Mouse (Mus musculus) ES-Bruce4 (cell line): ENCODE measurements around the gene Dnah17. TPM values are rescaled to one million over a fixed set of nuclear protein-coding genes. Genes with fewer than 3 reads are reported as not detected.

Source experiments
- H3K27ac ChIP-seq: 2 replicates; pipeline ENCODE4 v1.5.1; 2012; ENCODE audit warnings: low read length, inconsistent platforms; ENCODE audit not compliant: insufficient read depth
- H3K27me3 ChIP-seq: 2 replicates; pipeline ENCODE4 v1.6.1; 2012; ENCODE audit warnings: mild to moderate bottlenecking, low read length, inconsistent platforms; ENCODE audit not compliant: control insufficient read depth, poor library complexity, insufficient read depth, severe bottlenecking
- H3K36me3 ChIP-seq: 2 replicates; pipeline ENCODE4 v1.6.1; 2012; ENCODE audit warnings: inconsistent platforms, mild to moderate bottlenecking, low read length, moderate library complexity; ENCODE audit not compliant: control insufficient read depth, poor library complexity, insufficient read depth, severe bottlenecking
- H3K4me1 ChIP-seq: one replicate; pipeline ENCODE4 v1.8.1; 2011; ENCODE audit warnings: low read length; ENCODE audit not compliant: control insufficient read depth, insufficient read depth
- H3K4me3 ChIP-seq: 2 replicates; pipeline ENCODE4 v1.5.1; 2011; ENCODE audit warnings: low read depth, mild to moderate bottlenecking, low read length
- H3K9ac ChIP-seq: 2 replicates; pipeline ENCODE4 v1.6.1; 2012; ENCODE audit warnings: low read depth, mild to moderate bottlenecking, inconsistent platforms; ENCODE audit not compliant: poor library complexity, severe bottlenecking
- H3K9me3 ChIP-seq: replicated peaks from 2 replicates; pipeline ENCODE4 v1.6.1; 2012; ENCODE audit warnings: mild to moderate bottlenecking, low read length, inconsistent platforms; ENCODE audit not compliant: control insufficient read depth, poor library complexity, insufficient read depth, severe bottlenecking
- CTCF ChIP-seq: IDR thresholded peaks from one replicate; pipeline ENCODE4 v1.8.1; 2011; ENCODE audit warnings: low read depth, low read length
- EP300 ChIP-seq: IDR thresholded peaks from 2 replicates; pipeline ENCODE4 v1.6.1; 2011; ENCODE audit warnings: low read depth, low read length; ENCODE audit not compliant: insufficient read depth
- POLR2A ChIP-seq: IDR thresholded peaks from one replicate; pipeline ENCODE4 v1.8.1; 2011; ENCODE audit warnings: low read length; ENCODE audit not compliant: insufficient read depth
- polyA plus RNA-seq: library from polyadenylated mRNA; stranded (reverse); fragments of >200 nt; gene quantifications from 2 replicates; pipeline ENCODE4 v1.2.4, GENCODE M21; 2011; ENCODE audit warnings: low read depth; ENCODE audit not compliant: missing spikeins, insufficient read depth, insufficient read length

Dnah17 gene
- polyA plus RNA-seq, 1 experiment = 0.49 TPM

DNA sequence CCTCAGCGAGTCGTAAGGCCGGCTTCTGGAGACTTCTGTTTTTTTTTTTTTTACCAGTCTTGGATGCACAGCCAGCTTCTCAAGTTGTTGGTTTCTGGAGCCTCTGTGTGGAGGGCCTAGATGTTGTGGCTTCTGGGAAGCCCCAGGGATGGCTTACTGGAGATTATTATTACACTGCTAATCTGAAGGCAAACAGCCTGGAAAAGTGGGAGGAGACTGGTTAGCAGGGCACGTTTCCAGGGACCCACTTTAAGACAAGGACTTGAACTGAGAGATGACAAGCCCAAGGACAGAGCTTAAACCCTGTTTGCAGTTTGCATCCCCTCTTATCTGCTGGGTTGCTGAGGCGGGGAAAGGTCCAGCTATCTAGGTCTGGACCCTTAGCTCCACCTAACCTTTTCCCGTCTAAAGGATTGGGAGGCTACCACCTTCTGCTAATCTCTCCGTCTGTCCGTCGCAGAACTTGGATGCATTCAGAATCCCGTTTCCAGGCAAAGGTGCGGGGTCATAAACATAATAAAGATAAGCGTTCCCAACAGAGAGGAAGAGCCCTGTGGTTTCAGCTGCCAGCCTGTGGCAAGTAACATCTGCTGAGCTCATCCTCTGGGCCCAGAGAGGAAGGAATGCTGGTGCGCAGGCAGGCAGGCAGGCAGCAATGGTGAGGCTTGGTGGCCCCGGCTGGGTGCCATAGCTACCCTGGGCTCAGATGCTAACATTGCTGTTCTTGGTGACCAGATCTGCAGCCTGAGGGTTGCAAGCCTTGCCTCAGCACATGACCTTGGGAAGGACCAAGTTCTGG, 155.9 kb downstream of the Dnah17 start:
- Histone ChIP-seq H3K4me3 (no peak overlapping the region), H3K27me3 (no peaks in the 10 kb centered on the region), H3K9ac (0 out of 2 replicates have a peak overlapping the region, but pooled peaks have one; percentile 8), H3K36me3 (no peaks in the 10 kb centered on the region), H3K27ac (peak overlapping the region; percentile 96), H3K4me1 (peaks cover 15% of the 10 kb centered on the region), H3K9me3 (no peaks in the 10 kb centered on the region)
- peak; percentile 96 for TF ChIP-seq EP300
- TF ChIP-seq POLR2A = no peak

GRCm38 (mm10) chr11:117973569-117973968, 156.9 kb downstream of the Dnah17 start:
- TF ChIP-seq CTCF = no peak
- no peak for TF ChIP-seq EP300
- no peak for TF ChIP-seq POLR2A
- peak overlapping the region; percentile 96 for H3K27ac ChIP-seq
- no peaks in the 10 kb centered on the region for H3K27me3 ChIP-seq

DNA sequence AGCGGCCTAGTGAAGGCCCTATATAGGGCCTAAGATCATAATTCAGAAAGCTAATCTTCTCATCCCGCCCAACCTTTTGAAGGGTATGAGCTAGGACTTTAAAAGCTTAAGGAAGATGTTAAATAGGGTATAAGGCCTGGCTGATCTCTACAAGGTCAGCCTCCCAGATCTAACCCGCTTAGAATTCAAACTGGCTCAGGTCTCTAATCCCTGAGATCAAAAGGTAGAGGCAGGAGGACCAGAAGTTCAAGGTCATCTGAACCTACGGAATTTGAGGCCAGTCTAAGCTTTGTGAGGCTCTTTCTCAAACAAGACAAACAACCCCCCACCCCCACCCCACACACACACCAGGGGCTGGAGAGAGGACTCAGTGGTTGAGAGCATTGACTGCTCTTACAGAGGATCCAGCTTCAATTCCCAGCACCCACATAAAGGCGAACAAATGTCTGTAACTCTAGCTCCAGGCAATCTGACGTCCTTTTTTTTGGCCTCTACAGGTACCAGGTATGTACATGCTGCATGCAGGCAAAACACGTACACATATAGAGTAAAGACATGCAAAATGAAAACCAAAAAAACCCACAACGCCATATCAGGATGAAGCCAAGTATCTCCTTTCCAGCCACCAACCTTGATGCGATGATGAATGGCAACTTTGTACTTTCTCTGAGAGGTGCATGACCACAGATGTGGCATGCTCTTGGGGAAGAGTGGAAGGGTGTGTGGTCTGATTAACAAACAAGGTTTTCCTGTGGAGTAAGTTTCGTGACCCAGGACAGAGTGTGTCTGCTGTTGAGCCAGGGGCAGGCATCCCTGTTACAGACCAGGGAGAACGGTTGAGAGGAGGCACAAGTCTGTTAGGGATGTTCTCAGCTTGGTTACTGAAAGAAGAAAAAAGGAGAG, 157.5 kb downstream of the Dnah17 start:
- Histone ChIP-seq H3K9me3 (no peaks in the 10 kb centered on the region), H3K4me3 (no peak overlapping the region), H3K27me3 (no peaks in the 10 kb centered on the region), H3K36me3 (peaks cover 2% of the 10 kb centered on the region), H3K4me1 (peaks cover 13% of the 10 kb centered on the region), H3K27ac (peak overlapping the region; percentile 96), H3K9ac (no peak overlapping the region)
- TF ChIP-seq EP300 (peak; percentile 95), POLR2A (no peak)

More at GRCm38 (mm10) chr11:117973569-117973968, 156.9 kb downstream of the Dnah17 start:
- H3K4me3 ChIP-seq = no peak overlapping the region
- no peaks in the 10 kb centered on the region for H3K36me3 ChIP-seq
- no peaks in the 10 kb centered on the region for H3K9me3 ChIP-seq
- H3K9ac ChIP-seq = no peak overlapping the region
- H3K4me1 ChIP-seq = peaks cover 15% of the 10 kb centered on the region

Other genes with a start within 250 kb of the Dnah17 start
- 53.8 and 61.5 TPM in 2 replicates for gene Socs3, start 160.6 kb downstream of the Dnah17 start, polyA plus RNA-seq
- gene Pgs1, start 144.3 kb downstream of the Dnah17 start, polyA plus RNA-seq = 31.5 and 35.5 TPM in 2 replicates
- 1.8 and 6.1 TPM in 2 replicates for gene Cyth1, start 118.0 kb upstream of the Dnah17 start, polyA plus RNA-seq
- gene Usp36, start 159.6 kb upstream of the Dnah17 start, polyA plus RNA-seq = 26.1 and 26.8 TPM in 2 replicates
- 0.41 and 0.64 TPM in 2 replicates for gene Cep295nl, start 211.9 kb upstream of the Dnah17 start, polyA plus RNA-seq
- gene Timp2, start 225.1 kb upstream of the Dnah17 start, polyA plus RNA-seq = 19.4 and 23.6 TPM in 2 replicates